Comparison of ENCODE assay signal across 17 mouse cellular contexts in the genomic region with DNA sequence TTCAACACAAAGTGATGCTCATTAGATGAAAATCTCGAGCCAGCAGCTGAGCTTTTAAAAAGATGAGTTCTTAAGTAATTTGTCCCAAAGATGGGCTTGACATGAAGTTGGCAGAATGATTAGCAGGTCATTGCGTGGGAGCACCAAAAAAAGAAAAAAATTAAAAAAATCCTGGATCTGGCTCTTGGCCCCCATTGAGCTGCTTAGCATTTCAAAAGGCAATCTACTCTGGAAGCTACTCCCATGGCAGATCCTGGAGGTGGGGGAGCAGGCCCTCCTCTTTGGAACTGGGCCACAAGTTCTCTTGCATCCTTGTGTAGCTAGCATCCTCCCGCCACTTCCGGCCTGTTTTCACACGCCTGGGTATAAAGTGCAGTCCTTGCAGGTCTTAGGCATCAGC.
DNase-seq lines count a peak whose midpoint lies in the region; ATAC-seq lines count a peak whose summit lies in the region.
"Had no signal": no experiment of that assay in that cellular context is flagged by ENCODE, and none has a peak within 500 bp of the region (broad histone marks: within the 10 kb centered on the region; RNA-seq: fewer than 3 reads in every experiment).

No protein-coding gene starts in this region.

- ATAC-seq in hindbrain, embryonic 16.5 days: 0 out of 2 replicates have a peak, but pooled peaks have one; percentile 9
- no peak for ATAC-seq in hindbrain, embryonic 13.5 days (ENCODE audit: low FRiP score)
- no peak; the same call in 1 of the 2 replicates for ATAC-seq in midbrain, embryonic 14.5 days (ENCODE audit: low FRiP score, low TSS enrichment)

- no peaks in the 10 kb centered on the region for H3K36me3 ChIP-seq in hindbrain, embryonic 16.5 days (ENCODE audit: control insufficient read depth, insufficient read depth, low read length)
- peaks cover 5% of the 10 kb centered on the region; the same call in 1 of the 2 replicates for H3K36me3 ChIP-seq in hindbrain, embryonic 13.5 days
- H3K36me3 ChIP-seq in midbrain, embryonic 14.5 days (ENCODE audit: control insufficient read depth, insufficient read depth, low read length): no peaks in the 10 kb centered on the region
- H3K36me3 ChIP-seq: G1E; heart, embryonic 12.5 days had no signal

- peak; percentile 40 for DNase-seq in ES-CJ7 (ENCODE audit: low read depth, low spot score)
- peak; percentile 49 for DNase-seq in brain, adult 2 months (ENCODE audit: low read depth, low spot score)
- DNase-seq in midbrain, embryonic 14.5 days: peak; percentile 67
- DNase-seq in urinary bladder, adult 2 months (ENCODE audit: low spot score): no peak
- no peak for DNase-seq in kidney, postnatal 36 days
- DNase-seq: adrenal gland, adult 8-10 months; cerebellum, adult 9-10 months; heart, postnatal 36 days; kidney, adult 11 months; kidney, postnatal 14 days; liver; spleen, adult 18-20 months had no signal

- H3K9me3 ChIP-seq in hindbrain, embryonic 16.5 days (ENCODE audit: control insufficient read depth, low read length): no peaks in the 10 kb centered on the region
- no peaks in the 10 kb centered on the region for H3K9me3 ChIP-seq in hindbrain, embryonic 13.5 days
- no peaks in the 10 kb centered on the region for H3K9me3 ChIP-seq in midbrain, embryonic 14.5 days (ENCODE audit: control insufficient read depth, low read length)
- H3K9me3 ChIP-seq: heart, embryonic 12.5 days had no signal

- no peak overlapping the region for H3K9ac ChIP-seq in hindbrain, embryonic 16.5 days (ENCODE audit: low read depth, low read length)
- no peak overlapping the region for H3K9ac ChIP-seq in hindbrain, embryonic 13.5 days
- H3K9ac ChIP-seq in midbrain, embryonic 14.5 days (replicated peaks; ENCODE audit: low read length): no peak overlapping the region
- H3K9ac ChIP-seq: heart, embryonic 12.5 days had no signal

- no peaks in the 10 kb centered on the region for H3K27me3 ChIP-seq in hindbrain, embryonic 16.5 days (replicated peaks; ENCODE audit: control insufficient read depth, insufficient read depth, low read length)
- no peaks in the 10 kb centered on the region for H3K27me3 ChIP-seq in hindbrain, embryonic 13.5 days
- no peaks in the 10 kb centered on the region for H3K27me3 ChIP-seq in midbrain, embryonic 14.5 days (ENCODE audit: control insufficient read depth, insufficient read depth, low read length)

- 39% methylated on average over 5 of the region's 5 CpGs for WGBS in hindbrain, embryonic 16.5 days
- 50% methylated on average over 5 of the region's 5 CpGs for whole genome bisulfite sequencing in hindbrain, embryonic 13.5 days
- 45% methylated on average over 5 of the region's 5 CpGs for WGBS in midbrain, embryonic 14.5 days

- no peak overlapping the region for H3K4me3 ChIP-seq in hindbrain, embryonic 16.5 days (ENCODE audit: low read length)
- no peak overlapping the region for H3K4me3 ChIP-seq in hindbrain, embryonic 13.5 days
- H3K4me3 ChIP-seq in midbrain, embryonic 14.5 days (replicated peaks; ENCODE audit: low read depth, low read length): no peak overlapping the region
- H3K4me3 ChIP-seq: heart, embryonic 12.5 days had no signal

- no peak overlapping the region for H3K4me2 ChIP-seq in hindbrain, embryonic 16.5 days (ENCODE audit: low read length)
- no peak overlapping the region for H3K4me2 ChIP-seq in hindbrain, embryonic 13.5 days
- no peak overlapping the region for H3K4me2 ChIP-seq in midbrain, embryonic 14.5 days (ENCODE audit: low read length)
- H3K4me2 ChIP-seq: heart, embryonic 12.5 days had no signal

- peaks cover 14% of the 10 kb centered on the region for H3K4me1 ChIP-seq in hindbrain, embryonic 16.5 days (ENCODE audit: control insufficient read depth, insufficient read depth, low read depth, low read length)
- H3K4me1 ChIP-seq in hindbrain, embryonic 13.5 days (replicated peaks): peaks cover 39% of the 10 kb centered on the region
- peaks cover 9% of the 10 kb centered on the region; the same call in 1 of the 2 replicates for H3K4me1 ChIP-seq in midbrain, embryonic 14.5 days (ENCODE audit: control insufficient read depth, insufficient read depth, low read length)

- H3K27ac ChIP-seq in hindbrain, embryonic 16.5 days (ENCODE audit: low read depth, low read length): no peak overlapping the region
- H3K27ac ChIP-seq in hindbrain, embryonic 13.5 days: no peak overlapping the region
- H3K27ac ChIP-seq in midbrain, embryonic 14.5 days (replicated peaks; ENCODE audit: low read depth, low read length): no peak overlapping the region
- H3K27ac ChIP-seq: macrophage had no signal

Comparison
In these comparisons a context has a peak if more than half of its experiments do, and no peak if none do; other contexts are left out.
1. DNase-seq: peak in ES-CJ7 (single experiment), brain, adult 2 months (single experiment) and midbrain, embryonic 14.5 days (single experiment); none in urinary bladder, adult 2 months (single experiment) and kidney, postnatal 36 days (0 of 2).